Mouse (Mus musculus) left cerebral cortex, postnatal 4 days (tissue): Measurements from ENCODE around the gene Qtrt1. TPM values are rescaled to one million over a fixed set of nuclear protein-coding genes. Genes with fewer than 3 reads are reported as not detected.

ENCODE experiments used
- DNase-seq: peaks from one replicate; pipeline ENCODE4 v3.0.0-alpha.2; 2022
- intact Hi-C: fragments of 180-260 bp; cut with DNase I; formaldehyde crosslinking; loops from one replicate; pipeline ENCODE4 v1.15.1; 2025
- total RNA-seq, 2 experiments: library from RNA; stranded (reverse); gene quantifications; 2 replicates each; pipeline ENCODE4 v1.2.3; 2021

The Qtrt1 gene
- 10 to 100 TPM; 38.2 to 41.0 TPM for total RNA-seq

- DNase-seq = peak; percentile 91
- intact Hi-C loops = no loop called here
Measured at GRCm38 (mm10) chr9:21411669-21412550, at the start of gene Qtrt1. Gene Qtrt1, plus strand, starts transcription at chr9:21411837.

GRCm38 (mm10) chr9:21366541-21367220 lies 45.0 kb upstream of the Qtrt1 start:
- intact Hi-C loops = no loop called here
- DNase-seq = peak; percentile 58

GRCm38 (mm10) chr9:21367357-21368111 lies 44.1 kb upstream of the Qtrt1 start, which contains the start of gene Ilf3:
Gene Ilf3, plus strand, starts transcription at chr9:21367871.
- intact Hi-C loops = no loop called here
- DNase-seq = peak; percentile 100

- intact Hi-C loops = no loop called here
- peak; percentile 78 for DNase-seq
Measured at GRCm38 (mm10) chr9:21368131-21368584, 43.5 kb upstream of the Qtrt1 start.

GRCm38 (mm10) chr9:21369080-21369479 lies 42.6 kb upstream of the Qtrt1 start:
- intact Hi-C loops = no loop called here
- DNase-seq = peak; percentile 11

GRCm38 (mm10) chr9:21370876-21371275 lies 40.8 kb upstream of the Qtrt1 start:
- no peak for DNase-seq
- intact Hi-C loops = no loop called here

- intact Hi-C loops = no loop called here
- DNase-seq = no peak
Measured at GRCm38 (mm10) chr9:21372508-21372907, 39.1 kb upstream of the Qtrt1 start.

- intact Hi-C loops = no loop called here
Measured at GRCm38 (mm10) chr9:21379195-21379594, 32.4 kb upstream of the Qtrt1 start.

GRCm38 (mm10) chr9:21380868-21381267 lies 30.8 kb upstream of the Qtrt1 start:
- DNase-seq = no peak
- intact Hi-C loops = no loop called here

More at GRCm38 (mm10) chr9:21379195-21379594, 32.4 kb upstream of the Qtrt1 start:
- DNase-seq = no peak

GRCm38 (mm10) chr9:21383966-21384365 lies 27.7 kb upstream of the Qtrt1 start:
- intact Hi-C loops = no loop called here
- no peak for DNase-seq

- intact Hi-C loops = no loop called here
- no peak for DNase-seq
Measured at GRCm38 (mm10) chr9:21392646-21393175, 18.9 kb upstream of the Qtrt1 start.

- intact Hi-C loops = no loop called here
- no peak for DNase-seq
Measured at GRCm38 (mm10) chr9:21395692-21396091, 15.9 kb upstream of the Qtrt1 start.

- intact Hi-C loops = no loop called here
- DNase-seq = no peak
Measured at GRCm38 (mm10) chr9:21397170-21397569, 14.5 kb upstream of the Qtrt1 start.

GRCm38 (mm10) chr9:21401042-21401441 lies 10.6 kb upstream of the Qtrt1 start:
- intact Hi-C loops = no loop called here
- DNase-seq = no peak

GRCm38 (mm10) chr9:21402764-21403253 lies 8.8 kb upstream of the Qtrt1 start:
- no peak for DNase-seq
- intact Hi-C loops = no loop called here

- intact Hi-C loops = no loop called here
- DNase-seq = no peak
Measured at GRCm38 (mm10) chr9:21403745-21404144, 7.9 kb upstream of the Qtrt1 start.

GRCm38 (mm10) chr9:21405525-21405924 lies 6.1 kb upstream of the Qtrt1 start:
- DNase-seq = no peak
- intact Hi-C loops = no loop called here

- intact Hi-C loops = no loop called here
- DNase-seq = peak; percentile 58
Measured at GRCm38 (mm10) chr9:21407951-21408350, 3.7 kb upstream of the Qtrt1 start.

GRCm38 (mm10) chr9:21408624-21409023 lies 3.0 kb upstream of the Qtrt1 start:
- DNase-seq = no peak
- intact Hi-C loops = no loop called here

GRCm38 (mm10) chr9:21409592-21410317 lies 1.9 kb upstream of the Qtrt1 start:
- peak; percentile 88 for DNase-seq
- intact Hi-C loops = no loop called here
